Mouse (Mus musculus) liver, postnatal 0 days (tissue): ENCODE data around the gene Ndc1.

Experiments used
- CTCF ChIP-seq: sonication (generic); IDR thresholded peaks from 2 replicates; pipeline ENCODE4 v1.5.1; 2016; ENCODE audit warnings: antibody characterized with exemption, low read depth
- EP300 ChIP-seq: IDR thresholded peaks from 2 replicates; pipeline ENCODE4 v1.6.1; 2016; ENCODE audit warnings: antibody characterized with exemption, low read depth, mild to moderate bottlenecking

DNA sequence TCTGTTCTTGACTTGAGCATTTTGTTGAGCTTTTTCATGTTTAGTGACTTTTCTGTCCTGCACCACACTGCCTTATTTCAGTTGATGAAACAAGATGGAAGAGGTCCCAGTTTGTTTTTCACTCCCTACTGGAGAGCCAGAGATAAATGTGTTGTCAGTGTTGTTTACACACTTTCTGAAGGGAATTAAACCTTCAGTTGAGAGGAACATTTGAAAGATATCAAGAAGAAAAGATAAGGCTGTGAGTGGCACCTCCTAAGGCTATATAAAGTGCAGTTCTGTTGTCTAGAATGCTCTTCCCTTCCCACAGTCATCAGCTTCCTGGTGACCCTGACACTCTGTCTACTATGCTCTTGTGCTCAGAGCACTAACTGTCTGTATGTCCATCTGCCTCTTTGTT is 16.2 kb upstream of the Ndc1 start:
- TF ChIP-seq CTCF (no peak), EP300 (no peak)
